Mouse (Mus musculus) spleen, adult 2 months (tissue): ENCODE results near the gene Calr3.

ENCODE experiments used
- CTCF ChIP-seq: fragments of 200-500 bp; IDR thresholded peaks from 2 replicates; pipeline ENCODE4 v1.5.1; 2011; ENCODE audit warnings: mild to moderate bottlenecking, inconsistent platforms; ENCODE audit not compliant: insufficient read depth, insufficient read length, insufficient replicate concordance; ENCODE audit errors: extremely low read depth
- POLR2A ChIP-seq: fragments of 200-500 bp; IDR thresholded peaks from 2 replicates; pipeline ENCODE4 v1.6.1; 2011; ENCODE audit warnings: low read depth, low read length, inconsistent platforms

- TF ChIP-seq CTCF (no peak), POLR2A (no peak)
These were observed 11.6 kb upstream of the Calr3 start for GRCm38 (mm10) chr8:72455317-72455716.
